9 mouse cellular contexts compared by ENCODE assay signal in the genomic region with DNA sequence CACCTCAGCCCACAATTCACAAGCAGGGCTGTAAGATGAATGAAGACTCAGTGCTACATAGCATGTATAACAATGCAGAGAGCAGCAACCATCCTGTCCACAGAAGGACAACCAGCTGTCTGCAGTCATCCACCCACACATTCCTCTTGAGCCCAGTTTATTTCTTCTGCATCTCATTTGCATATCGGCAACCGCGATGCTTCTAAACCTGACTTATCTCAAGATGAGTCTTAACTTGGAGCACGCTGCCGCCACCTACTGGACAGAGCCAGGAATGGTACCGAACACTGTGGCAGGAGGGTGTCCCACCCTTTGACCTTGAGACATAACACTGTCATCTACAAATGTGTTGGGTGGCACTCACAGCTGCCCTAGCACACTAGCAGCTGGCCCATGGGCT. TPM values are rescaled to one million over a fixed set of nuclear protein-coding genes. Genes with fewer than 3 reads are reported as not detected.
DNase-seq lines count a peak whose midpoint lies in the region; TF ChIP-seq lines count a peak whose summit lies in the region.
"Had no signal": no experiment of that assay in that cellular context is flagged by ENCODE, and none has a peak within 500 bp of the region (broad histone marks: within the 10 kb centered on the region; RNA-seq: fewer than 3 reads in every experiment).

No protein-coding gene starts in this region.

- peak; percentile 9 for DNase-seq in heart, adult 8-10 months (ENCODE audit: low spot score)
- DNase-seq in heart, postnatal 25 days (ENCODE audit: low spot score): no peak
- peak; percentile 70 for DNase-seq in A20 (ENCODE audit: low read depth, low spot score)
- DNase-seq in Muller cell, postnatal 12 days (ENCODE audit: inconsistent ontology term): peak; percentile 17
- DNase-seq in limb, embryonic 10.5 days (ENCODE audit: low spot score): peak; percentile 40
- DNase-seq in retina, postnatal 1 day: peak; percentile 65
- DNase-seq in urinary bladder, adult 2 months (ENCODE audit: low spot score): no peak

- H3K27ac ChIP-seq in embryonic fibroblast, embryonic 13.5 days (ENCODE audit: insufficient read depth, low read length): no peak overlapping the region
- H3K27ac ChIP-seq in limb, embryonic 10.5 days: no peak overlapping the region
- H3K27ac ChIP-seq: macrophage had no signal

- 38% methylated on average over 6 of the region's 6 CpGs for WGBS in limb, embryonic 10.5 days

- no peaks in the 10 kb centered on the region for H3K4me1 ChIP-seq in embryonic fibroblast, embryonic 13.5 days (ENCODE audit: control insufficient read depth, insufficient read depth, low read length)
- H3K4me1 ChIP-seq in limb, embryonic 10.5 days: peaks cover 9% of the 10 kb centered on the region

- no peak for TF ChIP-seq POLR2A in embryonic fibroblast, embryonic 13.5 days (IDR thresholded peaks at IDR 0.05; ENCODE audit: low read depth, low read length)

- intact Hi-C loops in heart, postnatal 25 days (cut with DNase I): no loop called here

- TF ChIP-seq CTCF in embryonic fibroblast, embryonic 13.5 days (IDR thresholded peaks at IDR 0.05; ENCODE audit: borderline replicate concordance, insufficient read depth, low read length): peak; percentile 73; the same call in 1 of the 2 replicates

- no peak overlapping the region for H3K4me3 ChIP-seq in embryonic fibroblast, embryonic 13.5 days (ENCODE audit: insufficient read depth, low read length)
- no peak overlapping the region for H3K4me3 ChIP-seq in limb, embryonic 10.5 days

- no peaks in the 10 kb centered on the region for H3K36me3 ChIP-seq in limb, embryonic 10.5 days

- peaks cover 32% of the 10 kb centered on the region for H3K27me3 ChIP-seq in limb, embryonic 10.5 days (ENCODE audit: low read depth, poor library complexity, severe bottlenecking)

- no peaks in the 10 kb centered on the region for H3K9me3 ChIP-seq in limb, embryonic 10.5 days (replicated peaks)

RNA-seq across cellular contexts. Expression of a gene that starts 3.1 kb away (rescaled TPM):
- not detected for total RNA-seq in heart, adult 8-10 months (2022)
- under 1 TPM in 1 of 2 experiments, not detected in 1; 0.10 TPM for total RNA-seq in heart, postnatal 25 days (2021)
- polyA plus RNA-seq in embryonic fibroblast, embryonic 13.5 days (2011; ENCODE audit: insufficient read length, low read depth, missing spikeins): not detected in 2 replicates
- 0.29 and 0.30 TPM in 2 replicates for polyA plus RNA-seq in limb, embryonic 10.5 days (2016; fragmentation: Nextera tagmentation; extraction: Ambion mirVana)
- not detected in 2 replicates for polyA plus RNA-seq in urinary bladder, adult 2 months (2012; rRNA removed)
- polyA plus RNA-seq: macrophage had no signal

RNA-seq across cellular contexts. Expression of a gene that starts 13.0 kb away (rescaled TPM):
- not detected for total RNA-seq in heart, adult 8-10 months (2022)
- total RNA-seq in heart, postnatal 25 days (2021): not detected
- polyA plus RNA-seq in embryonic fibroblast, embryonic 13.5 days (2011; ENCODE audit: insufficient read length, low read depth, missing spikeins): not detected in 2 replicates
- polyA plus RNA-seq in limb, embryonic 10.5 days (2016; fragmentation: Nextera tagmentation; extraction: Ambion mirVana): not detected in 2 replicates
- not detected in 2 replicates for polyA plus RNA-seq in urinary bladder, adult 2 months (2012; rRNA removed)
- polyA plus RNA-seq: macrophage had no signal

RNA-seq across cellular contexts. Expression of a gene that starts 15.2 kb away (rescaled TPM):
- not detected for total RNA-seq in heart, adult 8-10 months (2022)
- not detected for total RNA-seq in heart, postnatal 25 days (2021)
- polyA plus RNA-seq in embryonic fibroblast, embryonic 13.5 days (2011; ENCODE audit: insufficient read length, low read depth, missing spikeins): not detected in 2 replicates
- not detected in 2 replicates for polyA plus RNA-seq in limb, embryonic 10.5 days (2016; fragmentation: Nextera tagmentation; extraction: Ambion mirVana)
- not detected in 2 replicates for polyA plus RNA-seq in urinary bladder, adult 2 months (2012; rRNA removed)
- polyA plus RNA-seq: macrophage had no signal

RNA-seq across cellular contexts. Expression of a gene that starts 27.5 kb away (rescaled TPM):
- 1 to 10 TPM; 3.2 to 9.2 (median 6.2) TPM for total RNA-seq in heart, adult 8-10 months (2022)
- 10 to 100 TPM in 1 of 2 experiments, 1 to 10 TPM in 1; 8.1 to 18.7 TPM for total RNA-seq in heart, postnatal 25 days (2021)
- polyA plus RNA-seq in embryonic fibroblast, embryonic 13.5 days (2011; ENCODE audit: insufficient read length, low read depth, missing spikeins): not detected in 2 replicates
- not detected in 2 replicates for polyA plus RNA-seq in limb, embryonic 10.5 days (2016; fragmentation: Nextera tagmentation; extraction: Ambion mirVana)
- polyA plus RNA-seq in urinary bladder, adult 2 months (2012; rRNA removed): not detected in 2 replicates
- polyA plus RNA-seq: macrophage had no signal

RNA-seq across cellular contexts. Expression of a gene that starts 37.5 kb away (rescaled TPM):
- total RNA-seq in heart, adult 8-10 months (2022): not detected
- not detected for total RNA-seq in heart, postnatal 25 days (2021)
- not detected in 2 replicates for polyA plus RNA-seq in embryonic fibroblast, embryonic 13.5 days (2011; ENCODE audit: insufficient read length, low read depth, missing spikeins)
- not detected in 2 replicates for polyA plus RNA-seq in limb, embryonic 10.5 days (2016; fragmentation: Nextera tagmentation; extraction: Ambion mirVana)
- polyA plus RNA-seq in urinary bladder, adult 2 months (2012; rRNA removed): not detected in 2 replicates
- polyA plus RNA-seq: macrophage had no signal

Comparison
In these comparisons a context has a peak if more than half of its experiments do, and no peak if none do; other contexts are left out.
1. DNase-seq: peak in heart, adult 8-10 months (single experiment), A20 (single experiment), Muller cell, postnatal 12 days (single experiment), limb, embryonic 10.5 days (single experiment) and retina, postnatal 1 day (single experiment); none in heart, postnatal 25 days (single experiment) and urinary bladder, adult 2 months (single experiment).